Mouse (Mus musculus) stomach, embryonic 14.5 days (tissue): ENCODE measurements at regions not wholly inside any gene's neighbourhood (a gene's known extent, or its start where the extent isn't known, plus 50 kb on each side); places are given as distances from the start of the nearest gene placed in this dataset.
"Not testable (repeated sequence)": the region's sequence is repeated elsewhere in the genome, so short reads cannot be mapped to it uniquely, and the experiment has no call there.

Source experiments
- ATAC-seq: fragments of 200-750 bp; cut with Nextera tagmentation; 2 replicates; pipeline ENCODE4 v1.8.0; 2017; ENCODE audit warnings: low read depth, moderate TSS enrichment; ENCODE audit not compliant: insufficient number of reproducible peaks, insufficient read depth, low FRiP score
- H3K27ac ChIP-seq: fragments of 300-500 bp; sonication (generic); 2 replicates; pipeline ENCODE4 v1.5.1; 2014; ENCODE audit warnings: mild to moderate bottlenecking, low read length, moderate library complexity, mixed read lengths
- H3K27me3 ChIP-seq: fragments of 300-500 bp; sonication (generic); 2 replicates; pipeline ENCODE4 v1.6.1; 2014; ENCODE audit warnings: low read length, control low read depth, mixed read lengths; ENCODE audit not compliant: control insufficient read depth, insufficient read depth
- H3K36me3 ChIP-seq: fragments of 300-500 bp; sonication (generic); 2 replicates; pipeline ENCODE4 v1.6.1; 2014; ENCODE audit warnings: mild to moderate bottlenecking, control low read depth, low read length, moderate library complexity, mixed read lengths; ENCODE audit not compliant: control insufficient read depth, insufficient read depth
- H3K4me1 ChIP-seq: fragments of 300-500 bp; sonication (generic); 2 replicates; pipeline ENCODE4 v1.6.1; 2014; ENCODE audit warnings: low read length, control low read depth, mixed read lengths; ENCODE audit not compliant: control insufficient read depth, insufficient read depth
- H3K4me2 ChIP-seq: fragments of 300-500 bp; sonication (generic); replicated peaks from 2 replicates; pipeline ENCODE4 v1.6.1; 2014; ENCODE audit warnings: low read depth, low read length, control low read depth
- H3K4me3 ChIP-seq: fragments of 300-500 bp; sonication (generic); 2 replicates; pipeline ENCODE4 v1.5.1; 2014; ENCODE audit warnings: low read depth, low read length, control low read depth
- H3K9ac ChIP-seq: fragments of 300-500 bp; sonication (generic); replicated peaks from 2 replicates; pipeline ENCODE4 v1.6.1; 2014; ENCODE audit warnings: low read depth, mild to moderate bottlenecking, control low read depth, low read length, moderate library complexity, mixed read lengths
- H3K9me3 ChIP-seq: fragments of 300-500 bp; sonication (generic); 2 replicates; pipeline ENCODE4 v1.6.1; 2016; ENCODE audit warnings: low read depth, low read length, control low read depth; ENCODE audit not compliant: control insufficient read depth
- WGBS: fragments of 180-500 bp; shearing (Covaris S2); extraction: QIAGEN DNeasy Blood & Tissue Kit; methylation state at CpG from one replicate; pipeline ENCODE4 v1.1.7; 2014; 5-methylcytosine and 5-hydroxymethylcytosine counted together

- H3K27me3 ChIP-seq: no peaks in the 10 kb centered on the region
- H3K9ac ChIP-seq: no peak overlapping the region
- H3K4me3 ChIP-seq: no peak overlapping the region
- H3K4me2 ChIP-seq: no peak overlapping the region
- no peaks in the 10 kb centered on the region for H3K4me1 ChIP-seq
- H3K9me3 ChIP-seq: peaks cover 3% of the 10 kb centered on the region; the same call in 1 of the 2 replicates
- WGBS: 50% methylated on average over 3 of the region's 3 CpGs
- H3K27ac ChIP-seq: no peak overlapping the region
- no peaks in the 10 kb centered on the region for H3K36me3 ChIP-seq
- no peak for ATAC-seq
Measured at GRCm38 (mm10) chr3:15053968-15054367, 167.9 kb downstream of the Car2 start.

- H3K27me3 ChIP-seq, H3K4me1 ChIP-seq, H3K4me2 ChIP-seq, H3K36me3 ChIP-seq, H3K4me3 ChIP-seq, ATAC-seq, H3K9me3 ChIP-seq, H3K9ac ChIP-seq, H3K27ac ChIP-seq: not testable (repeated sequence)
- 95% methylated on average over 8 of the region's 8 CpGs for WGBS
Measured at GRCm38 (mm10) chr3:15055516-15056256, 169.6 kb downstream of the Car2 start.

- not testable (repeated sequence) for ATAC-seq
Measured at GRCm38 (mm10) chr3:15056788-15057585, 170.9 kb downstream of the Car2 start.

GRCm38 (mm10) chr3:15065681-15066080 lies 179.6 kb downstream of the Car2 start:
- no peaks in the 10 kb centered on the region for H3K9me3 ChIP-seq
- no peaks in the 10 kb centered on the region for H3K27me3 ChIP-seq
- no peak overlapping the region for H3K4me2 ChIP-seq
- no peak overlapping the region for H3K4me3 ChIP-seq
- 88% methylated on average over 3 of the region's 3 CpGs for WGBS
- no peak overlapping the region for H3K9ac ChIP-seq
- no peak overlapping the region for H3K27ac ChIP-seq
- H3K36me3 ChIP-seq: no peaks in the 10 kb centered on the region
- no peak for ATAC-seq
- H3K4me1 ChIP-seq: no peaks in the 10 kb centered on the region

More at GRCm38 (mm10) chr3:15056788-15057585, 170.9 kb downstream of the Car2 start:
- not testable (repeated sequence) for H3K4me3 ChIP-seq, H3K9ac ChIP-seq, H3K27me3 ChIP-seq, H3K36me3 ChIP-seq, H3K9me3 ChIP-seq, H3K27ac ChIP-seq, H3K4me2 ChIP-seq, H3K4me1 ChIP-seq
- WGBS: 88% methylated on average over 5 of the region's 5 CpGs

GRCm38 (mm10) chr3:15068256-15068655 lies 182.2 kb downstream of the Car2 start:
- WGBS: 82% methylated on average over 3 of the region's 3 CpGs
- Histone ChIP-seq H3K27ac (no peak overlapping the region), H3K27me3 (no peaks in the 10 kb centered on the region), H3K4me2 (no peak overlapping the region), H3K9me3 (no peaks in the 10 kb centered on the region), H3K4me1 (no peaks in the 10 kb centered on the region), H3K9ac (no peak overlapping the region), H3K4me3 (no peak overlapping the region), H3K36me3 (no peaks in the 10 kb centered on the region)
- ATAC-seq: no peak

- no peak overlapping the region for H3K4me3 ChIP-seq
- WGBS: 62% methylated on average over 6 of the region's 6 CpGs
- H3K27ac ChIP-seq: no peak overlapping the region
- H3K9ac ChIP-seq: no peak overlapping the region
- no peaks in the 10 kb centered on the region for H3K36me3 ChIP-seq
- no peaks in the 10 kb centered on the region for H3K4me1 ChIP-seq
- no peak for ATAC-seq
- no peaks in the 10 kb centered on the region for H3K27me3 ChIP-seq
- H3K9me3 ChIP-seq: no peaks in the 10 kb centered on the region
- H3K4me2 ChIP-seq: no peak overlapping the region
Measured at GRCm38 (mm10) chr3:15071030-15071883, 185.2 kb downstream of the Car2 start.

- Histone ChIP-seq H3K4me2 (no peak overlapping the region), H3K4me3 (no peak overlapping the region), H3K9me3 (no peaks in the 10 kb centered on the region), H3K36me3 (no peaks in the 10 kb centered on the region), H3K27me3 (no peaks in the 10 kb centered on the region), H3K9ac (no peak overlapping the region), H3K27ac (no peak overlapping the region), H3K4me1 (no peaks in the 10 kb centered on the region)
- WGBS: 76% methylated on average over 2 of the region's 2 CpGs
- no peak for ATAC-seq
Measured at GRCm38 (mm10) chr3:15073405-15073804, 187.3 kb downstream of the Car2 start.

- no peak overlapping the region for H3K4me3 ChIP-seq
- no peak overlapping the region for H3K4me2 ChIP-seq
- H3K27ac ChIP-seq: no peak overlapping the region
- no peak overlapping the region for H3K9ac ChIP-seq
- no peaks in the 10 kb centered on the region for H3K9me3 ChIP-seq
- no peaks in the 10 kb centered on the region for H3K27me3 ChIP-seq
- H3K4me1 ChIP-seq: no peaks in the 10 kb centered on the region
- ATAC-seq: no peak
- 63% methylated on average over 1 of the region's 1 CpGs for WGBS
- no peaks in the 10 kb centered on the region for H3K36me3 ChIP-seq
Measured at GRCm38 (mm10) chr3:15073847-15074246, 187.8 kb downstream of the Car2 start.
